Mouse (Mus musculus) intestine, embryonic 15.5 days (tissue): ENCODE measurements around the gene Tnfrsf1b. TPM values are rescaled to one million over a fixed set of nuclear protein-coding genes. Genes with fewer than 3 reads are reported as not detected.

ENCODE experiments used
- ATAC-seq: fragments of 200-750 bp; cut with Nextera tagmentation; 2 replicates; pipeline ENCODE4 v1.8.0; 2017; ENCODE audit warnings: moderate TSS enrichment, moderate library complexity
- H3K27ac ChIP-seq: fragments of 300-500 bp; sonication (generic); 2 replicates; pipeline ENCODE4 v1.5.1; 2015; ENCODE audit warnings: mild to moderate bottlenecking, inconsistent platforms
- H3K27me3 ChIP-seq: fragments of 300-500 bp; sonication (generic); replicated peaks from 2 replicates; pipeline ENCODE4 v1.6.1; 2015; ENCODE audit warnings: inconsistent platforms
- H3K36me3 ChIP-seq: fragments of 300-500 bp; sonication (generic); 2 replicates; pipeline ENCODE4 v1.6.1; 2015; ENCODE audit warnings: inconsistent platforms
- H3K4me1 ChIP-seq: fragments of 300-500 bp; sonication (generic); replicated peaks from 2 replicates; pipeline ENCODE4 v1.6.1; 2015; ENCODE audit warnings: inconsistent platforms
- H3K4me2 ChIP-seq: fragments of 300-500 bp; sonication (generic); replicated peaks from 2 replicates; pipeline ENCODE4 v1.6.1; 2015; ENCODE audit warnings: mild to moderate bottlenecking, inconsistent platforms
- H3K4me3 ChIP-seq: fragments of 300-500 bp; sonication (generic); replicated peaks from 2 replicates; pipeline ENCODE4 v1.5.1; 2015; ENCODE audit warnings: inconsistent platforms
- H3K9ac ChIP-seq: fragments of 300-500 bp; sonication (generic); 2 replicates; pipeline ENCODE4 v1.6.1; 2015; ENCODE audit warnings: inconsistent platforms
- H3K9me3 ChIP-seq: fragments of 300-500 bp; sonication (generic); 2 replicates; pipeline ENCODE4 v1.6.1; 2016; ENCODE audit warnings: inconsistent platforms
- WGBS: fragments of 180-500 bp; shearing (Covaris S2); methylation state at CpG from one replicate; pipeline ENCODE4 v1.1.7; 2015; 5-methylcytosine and 5-hydroxymethylcytosine counted together
- polyA plus RNA-seq: library from polyadenylated mRNA; unstranded; fragments of >200 nt; fragmentation: Nextera tagmentation; extraction: Ambion mirVana; gene quantifications from 2 replicates; pipeline ENCODE4 v1.2.1, GENCODE M21; 2015

The Tnfrsf1b gene
- polyA plus RNA-seq, 1 experiment from 2014 or later, result 5.9 TPM

DNA sequence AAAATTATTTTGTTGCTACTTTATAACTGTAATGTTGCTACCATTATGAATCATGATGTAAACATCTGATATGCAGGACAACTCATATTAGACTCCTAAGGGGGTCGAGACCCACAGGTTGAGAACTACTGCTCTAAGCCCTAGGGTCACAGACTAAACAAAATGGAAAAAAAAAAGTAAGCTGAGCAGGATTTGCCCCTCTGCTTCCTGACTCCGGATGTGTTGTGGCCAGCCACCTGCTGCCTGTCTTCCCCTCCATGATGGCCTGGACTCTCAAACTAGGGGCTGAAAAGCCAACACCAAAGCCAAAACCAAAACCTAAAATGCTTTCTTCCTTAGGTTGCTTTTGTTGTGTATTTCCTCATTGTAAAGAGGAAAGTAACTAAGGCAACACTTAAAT is 35.6 kb downstream of the Tnfrsf1b start:
- Histone ChIP-seq H3K9ac (no peak overlapping the region), H3K36me3 (no peaks in the 10 kb centered on the region), H3K4me1 (no peaks in the 10 kb centered on the region), H3K4me2 (no peak overlapping the region), H3K27me3 (no peaks in the 10 kb centered on the region), H3K4me3 (no peak overlapping the region), H3K27ac (no peak overlapping the region), H3K9me3 (no peaks in the 10 kb centered on the region)
- 53% methylated on average over 2 of the region's 2 CpGs for WGBS
- ATAC-seq, result no peak

DNA sequence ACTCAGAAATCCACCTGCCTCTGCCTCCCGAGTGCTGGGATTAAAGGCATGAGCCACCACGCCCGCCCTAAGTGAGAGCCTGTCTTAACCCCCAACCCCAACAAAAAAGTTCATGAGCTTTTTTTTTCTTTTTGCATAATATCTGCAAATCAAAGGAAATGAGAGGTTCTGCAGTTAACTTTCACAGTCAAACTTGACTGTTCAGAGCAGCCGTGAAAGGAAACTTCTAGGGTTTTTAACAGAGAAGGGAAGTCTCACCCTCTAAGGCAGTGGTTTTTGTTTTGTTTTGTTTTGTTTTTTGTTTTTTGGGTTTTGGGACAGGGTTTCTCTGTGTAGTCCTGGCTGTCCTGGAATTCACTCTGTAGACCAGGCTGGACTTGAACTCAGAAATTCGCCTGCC is 36.1 kb downstream of the Tnfrsf1b start:
- H3K4me1 ChIP-seq, result no peaks in the 10 kb centered on the region
- H3K27me3 ChIP-seq, result no peaks in the 10 kb centered on the region
- no peak overlapping the region for H3K4me3 ChIP-seq
- no peaks in the 10 kb centered on the region for H3K9me3 ChIP-seq
- no peaks in the 10 kb centered on the region for H3K36me3 ChIP-seq
- H3K4me2 ChIP-seq, result no peak overlapping the region
- no peak for ATAC-seq
- WGBS, result 82% methylated on average over 5 of the region's 5 CpGs
- no peak overlapping the region for H3K9ac ChIP-seq
- no peak overlapping the region for H3K27ac ChIP-seq

GRCm38 (mm10) chr4:145209690-145210088 is 37.0 kb downstream of the Tnfrsf1b start:
- H3K9me3 ChIP-seq, result no peaks in the 10 kb centered on the region
- H3K36me3 ChIP-seq, result no peaks in the 10 kb centered on the region
- no peak overlapping the region for H3K4me2 ChIP-seq
- H3K4me1 ChIP-seq, result no peaks in the 10 kb centered on the region
- ATAC-seq, result no peak
- H3K27me3 ChIP-seq, result no peaks in the 10 kb centered on the region
- WGBS, result 47% methylated on average over 5 of the region's 5 CpGs
- no peak overlapping the region for H3K9ac ChIP-seq
- no peak overlapping the region for H3K4me3 ChIP-seq
- H3K27ac ChIP-seq, result no peak overlapping the region

GRCm38 (mm10) chr4:145209076-145209689 is 37.5 kb downstream of the Tnfrsf1b start:
- Histone ChIP-seq H3K4me1 (no peaks in the 10 kb centered on the region), H3K9me3 (no peaks in the 10 kb centered on the region), H3K9ac (no peak overlapping the region), H3K4me3 (no peak overlapping the region), H3K4me2 (no peak overlapping the region), H3K27me3 (no peaks in the 10 kb centered on the region), H3K27ac (no peak overlapping the region), H3K36me3 (no peaks in the 10 kb centered on the region)
- WGBS, result 67% methylated on average over 6 of the region's 6 CpGs
- no peak for ATAC-seq

- Histone ChIP-seq H3K4me3 (no peak overlapping the region), H3K4me1 (no peaks in the 10 kb centered on the region), H3K27ac (no peak overlapping the region), H3K36me3 (no peaks in the 10 kb centered on the region), H3K4me2 (no peak overlapping the region), H3K9ac (no peak overlapping the region), H3K27me3 (no peaks in the 10 kb centered on the region), H3K9me3 (no peaks in the 10 kb centered on the region)
- ATAC-seq, result no peak
- 74% methylated on average over 3 of the region's 3 CpGs for WGBS
These were observed 38.8 kb downstream of the Tnfrsf1b start for GRCm38 (mm10) chr4:145207718-145208371.

GRCm38 (mm10) chr4:145204779-145205178 is 41.9 kb downstream of the Tnfrsf1b start:
- ATAC-seq, result no peak
- Histone ChIP-seq H3K4me2 (no peak overlapping the region), H3K9me3 (no peaks in the 10 kb centered on the region), H3K4me1 (0 out of 2 replicates have a peak, but pooled peaks cover 9% of the 10 kb centered on the region), H3K27ac (no peak overlapping the region), H3K27me3 (no peaks in the 10 kb centered on the region), H3K36me3 (no peaks in the 10 kb centered on the region), H3K9ac (no peak overlapping the region), H3K4me3 (no peak overlapping the region)
- 82% methylated on average over 8 of the region's 8 CpGs for WGBS

- Histone ChIP-seq H3K9ac (no peak overlapping the region), H3K27ac (no peak overlapping the region), H3K4me3 (no peak overlapping the region), H3K9me3 (no peaks in the 10 kb centered on the region), H3K4me1 (0 out of 2 replicates have a peak, but pooled peaks cover 9% of the 10 kb centered on the region), H3K27me3 (no peaks in the 10 kb centered on the region), H3K36me3 (no peaks in the 10 kb centered on the region), H3K4me2 (no peak overlapping the region)
- 53% methylated on average over 2 of the region's 2 CpGs for WGBS
- ATAC-seq, result peak; percentile 52
These were observed 43.4 kb downstream of the Tnfrsf1b start for GRCm38 (mm10) chr4:145203305-145203704.

- no peaks in the 10 kb centered on the region for H3K9me3 ChIP-seq
- no peak for ATAC-seq
- H3K4me1 ChIP-seq, result 0 out of 2 replicates have a peak, but pooled peaks cover 9% of the 10 kb centered on the region
- H3K9ac ChIP-seq, result no peak overlapping the region
- H3K27ac ChIP-seq, result no peak overlapping the region
- H3K4me2 ChIP-seq, result no peak overlapping the region
- no peaks in the 10 kb centered on the region for H3K36me3 ChIP-seq
- 52% methylated on average over 3 of the region's 3 CpGs for WGBS
- no peaks in the 10 kb centered on the region for H3K27me3 ChIP-seq
- H3K4me3 ChIP-seq, result no peak overlapping the region
These were observed 45.2 kb downstream of the Tnfrsf1b start for GRCm38 (mm10) chr4:145201424-145201823.

- H3K4me3 ChIP-seq, result no peak overlapping the region
- 19% methylated on average over 11 of the region's 11 CpGs for WGBS
- H3K27ac ChIP-seq, result peak overlapping the region; percentile 81
- no peaks in the 10 kb centered on the region for H3K27me3 ChIP-seq
- H3K4me1 ChIP-seq, result 0 out of 2 replicates have a peak, but pooled peaks cover 9% of the 10 kb centered on the region
- no peaks in the 10 kb centered on the region for H3K9me3 ChIP-seq
- H3K4me2 ChIP-seq, result peak overlapping the region; percentile 30; the same call in 1 of the 2 replicates
- H3K9ac ChIP-seq, result no peak overlapping the region
- ATAC-seq, result peak; percentile 90
- no peaks in the 10 kb centered on the region for H3K36me3 ChIP-seq
These were observed 46.5 kb downstream of the Tnfrsf1b start for GRCm38 (mm10) chr4:145199982-145200699.

DNA sequence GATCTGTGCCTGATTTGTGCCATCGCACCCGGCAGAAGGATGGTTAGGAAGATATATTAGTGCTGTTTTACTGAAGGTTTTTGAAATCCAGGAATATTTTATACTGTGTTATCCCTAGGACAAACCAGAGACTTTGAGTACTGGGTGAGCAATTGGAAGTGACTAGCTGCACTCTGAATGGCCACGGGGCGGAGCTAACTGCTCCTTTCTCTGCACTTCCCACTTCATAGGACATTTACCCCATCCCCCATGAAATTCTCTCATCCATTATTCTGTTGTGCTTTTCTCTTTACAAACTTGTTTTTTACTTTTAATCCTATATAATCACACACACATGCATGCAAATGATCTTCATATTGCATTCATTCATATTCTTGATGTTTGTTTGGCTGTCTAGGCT is 50.1 kb downstream of the Tnfrsf1b start:
- 81% methylated on average over 4 of the region's 4 CpGs for WGBS
- H3K36me3 ChIP-seq, result no peaks in the 10 kb centered on the region
- ATAC-seq, result no peak

DNA sequence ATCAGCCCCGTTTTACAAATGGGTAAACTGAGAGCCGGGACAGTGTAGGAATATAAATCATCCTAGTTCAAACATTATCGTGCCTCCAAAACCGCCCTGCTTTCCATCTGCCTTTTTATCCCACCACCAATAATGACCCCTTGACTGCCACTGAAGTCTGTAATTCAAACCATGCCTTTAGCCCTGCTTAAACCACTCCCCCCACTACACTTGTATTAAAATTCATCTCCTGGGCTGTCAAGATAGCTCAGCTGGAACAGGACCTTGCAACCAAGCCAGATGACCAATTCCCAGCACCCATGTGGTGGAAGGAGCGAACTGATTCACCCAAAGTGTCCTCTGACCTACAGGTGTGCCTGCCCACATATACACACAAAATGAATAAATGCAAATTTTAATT is 51.5 kb downstream of the Tnfrsf1b start:
- Histone ChIP-seq H3K36me3 (no peaks in the 10 kb centered on the region), H3K4me3 (peak overlapping the region; percentile 88; the same call in 1 of the 2 replicates), H3K4me2 (peak overlapping the region; percentile 39), H3K27me3 (no peaks in the 10 kb centered on the region), H3K4me1 (peaks cover 13% of the 10 kb centered on the region; the same call in 1 of the 2 replicates), H3K27ac (0 out of 2 replicates have a peak overlapping the region, but pooled peaks have one; percentile 70), H3K9ac (no peak overlapping the region), H3K9me3 (no peaks in the 10 kb centered on the region)
- ATAC-seq, result peak; percentile 6
- 18% methylated on average over 5 of the region's 5 CpGs for WGBS

More for the DNA sequence above, 50.1 kb downstream of the Tnfrsf1b start:
- no peaks in the 10 kb centered on the region for H3K9me3 ChIP-seq
- no peaks in the 10 kb centered on the region for H3K27me3 ChIP-seq
- no peak overlapping the region for H3K27ac ChIP-seq
- no peak overlapping the region for H3K4me3 ChIP-seq
- H3K4me2 ChIP-seq, result no peak overlapping the region
- no peak overlapping the region for H3K9ac ChIP-seq
- peaks cover 18% of the 10 kb centered on the region; the same call in 1 of the 2 replicates for H3K4me1 ChIP-seq

- peak within 1 kb of the TSS; percentile 88 for H3K4me2 ChIP-seq
- H3K9me3 ChIP-seq, result no peaks in the 10 kb centered on the region
- WGBS, result under 1% methylated on average over 53 of the region's 53 CpGs
- H3K9ac ChIP-seq, result peak within 1 kb of the TSS; percentile 88
- H3K4me1 ChIP-seq, result peaks cover 9% of the 10 kb centered on the region; the same call in 1 of the 2 replicates
- H3K27ac ChIP-seq, result peak within 1 kb of the TSS; percentile 70
- no peaks in the 10 kb centered on the region for H3K27me3 ChIP-seq
- ATAC-seq, result peak; percentile 87
- no peaks in the 10 kb centered on the region for H3K36me3 ChIP-seq
- peak within 1 kb of the TSS; percentile 88 for H3K4me3 ChIP-seq
These were observed 52.0 kb downstream of the Tnfrsf1b start, which contains the start of gene Vps13d for GRCm38 (mm10) chr4:145194559-145195162. Gene Vps13d (minus strand): TSS chr4:145195005.
